Comparison of ENCODE assay signal across 8 mouse cellular contexts in genomic region chr12:26444054-26444453, GRCm38 (mm10). TPM values are rescaled to one million over a fixed set of nuclear protein-coding genes. Genes with fewer than 3 reads are reported as not detected.
DNase-seq lines count a peak whose midpoint lies in the region; ATAC-seq and TF ChIP-seq lines count a peak whose summit lies in the region.

No protein-coding gene starts in this region.

- TF ChIP-seq POLR2A in heart, adult 2 months (IDR thresholded peaks at IDR 0.05; ENCODE audit: insufficient read depth, low read depth, low read length): no peak

- 2% methylated on average over 2 of the region's 2 CpGs for WGBS in heart, adult 2 months
- under 1% methylated on average over 2 of the region's 2 CpGs for WGBS in heart, embryonic 12.5 days

- peak; percentile 97 for TF ChIP-seq CTCF in heart, adult 2 months (IDR thresholded peaks at IDR 0.05)
- TF ChIP-seq CTCF in Patski (IDR thresholded peaks at IDR 0.05): peak; percentile 93

- TF ChIP-seq EP300 in heart, adult 2 months (IDR thresholded peaks at IDR 0.05; ENCODE audit: insufficient read depth, low read depth, low read length): 0 out of 2 replicates have a peak, but pooled peaks have one; percentile 40

- in situ Hi-C loops in Patski (cut with MboI; ENCODE audit: low pct_unique_long_range_greater_than_20kb): no loop called here

- peaks cover 45% of the 10 kb centered on the region for H3K36me3 ChIP-seq in heart, adult 2 months (ENCODE audit: control insufficient read depth, insufficient read depth, low read length)
- H3K36me3 ChIP-seq in heart, embryonic 12.5 days: no peaks in the 10 kb centered on the region
- no peaks in the 10 kb centered on the region for H3K36me3 ChIP-seq in splenic B cell, adult 2 months (ENCODE audit: control insufficient read depth, insufficient read depth, low read length, poor library complexity, severe bottlenecking)

- peaks cover 15% of the 10 kb centered on the region for H3K4me1 ChIP-seq in heart, adult 2 months (ENCODE audit: control insufficient read depth, insufficient read depth, low read length)
- no peaks in the 10 kb centered on the region for H3K4me1 ChIP-seq in heart, embryonic 12.5 days (replicated peaks)

- no peaks in the 10 kb centered on the region for H3K79me2 ChIP-seq in heart, adult 2 months (replicated peaks; ENCODE audit: control insufficient read depth, insufficient read depth, low read length)

- no peak overlapping the region for H3K4me3 ChIP-seq in heart, adult 2 months
- no peak overlapping the region for H3K4me3 ChIP-seq in heart, embryonic 12.5 days

- H3K9me3 ChIP-seq in heart, embryonic 12.5 days (replicated peaks): no peaks in the 10 kb centered on the region

- H3K27me3 ChIP-seq in heart, adult 2 months (ENCODE audit: control insufficient read depth, insufficient read depth, low read length): no peaks in the 10 kb centered on the region; the same call in 1 of the 2 replicates
- H3K27me3 ChIP-seq in heart, embryonic 12.5 days (replicated peaks): no peaks in the 10 kb centered on the region
- no peaks in the 10 kb centered on the region for H3K27me3 ChIP-seq in Patski
- no peaks in the 10 kb centered on the region for H3K27me3 ChIP-seq in splenic B cell, adult 2 months (ENCODE audit: control insufficient read depth, insufficient read depth, low read length, poor library complexity, severe bottlenecking)

- no peak overlapping the region for H3K9ac ChIP-seq in heart, adult 2 months (ENCODE audit: low read depth, low read length)
- no peak overlapping the region for H3K9ac ChIP-seq in heart, embryonic 12.5 days

- ATAC-seq in heart, embryonic 12.5 days (ENCODE audit: insufficient number of reproducible peaks, low FRiP score): no peak
- ATAC-seq in Patski: no peak
- ATAC-seq in megakaryocyte-erythroid progenitor cell, adult 5-6 weeks (replicated peaks; ENCODE audit: low FRiP score, low TSS enrichment, poor library complexity, severe bottlenecking): peak; percentile 70

- POLR2A ChIA-PET in Patski (lab: Charles Lee): no interaction called here

- DNase-seq in heart, adult 2 months: peak; percentile 82 to 90
- no peak for DNase-seq in Patski (ENCODE audit: low read depth, low spot score)
- DNase-seq in cerebellum, adult 9-11 months: peak; percentile 34
- peak; percentile 81 to 84 for DNase-seq in gastrocnemius, postnatal 36 days
- peak; percentile 35 for DNase-seq in layer of hippocampus, adult 9-11 months
- DNase-seq in splenic B cell, adult 2 months (ENCODE audit: low read depth, low spot score): peak; percentile 68

- intact Hi-C loops in heart, adult 2 months (cut with DNase I): loop anchor here (2.0 to 10.0 kb wide), 2 partner anchors 15 to 1349 kb away; partner anchors contain the start of gene Id2
- intact Hi-C loops in gastrocnemius, postnatal 36 days (cut with DNase I): no loop called here

- H3K4me2 ChIP-seq in heart, embryonic 12.5 days: no peak overlapping the region

- CTCF ChIA-PET in Patski (lab: Charles Lee): interaction anchor here (0.8 kb wide), 1 partner anchor 25 kb away, joined by 3 read pairs; the partner anchor contains the start of gene Cmpk2

- peak overlapping the region; percentile 24; the same call in 1 of the 2 replicates for H3K27ac ChIP-seq in heart, adult 2 months
- no peak overlapping the region for H3K27ac ChIP-seq in heart, embryonic 12.5 days (ENCODE audit: poor library complexity, severe bottlenecking)

RNA-seq across cellular contexts. Expression of gene Rsad2, which starts 12.2 kb away (rescaled TPM):
- 10 to 100 TPM in 1 of 2 experiments, 1 to 10 TPM in 1; 7.4 to 14.4 TPM for total RNA-seq in heart, adult 2 months (2021)
- polyA plus RNA-seq in heart, adult 2 months (2012; rRNA removed): 6.9 and 8.2 TPM in 2 replicates
- polyA plus RNA-seq in heart, embryonic 12.5 days (2016; fragmentation: Nextera tagmentation; extraction: Ambion mirVana): 1.2 and 1.5 TPM in 2 replicates
- 0.28 TPM for polyA plus RNA-seq in Patski (2021)
- total RNA-seq in gastrocnemius, postnatal 36 days (2021): 1 to 10 TPM in 1 of 2 experiments, under 1 TPM in 1; 0.48 to 1.7 TPM
- 0.89 and 1.2 TPM in 2 replicates for total RNA-seq in megakaryocyte-erythroid progenitor cell, adult 5-6 weeks (2014; fragmentation: Nextera tagmentation)
- 1.2 and 3.4 TPM in 2 replicates for total RNA-seq in megakaryocyte-erythroid progenitor cell, adult 5-6 weeks (2017)

RNA-seq across cellular contexts. Expression of gene Cmpk2, which starts 24.9 kb away (rescaled TPM):
- total RNA-seq in heart, adult 2 months (2021): 1 to 10 TPM; 4.2 to 4.5 TPM
- polyA plus RNA-seq in heart, adult 2 months (2012; rRNA removed): 3.8 and 6.6 TPM in 2 replicates
- polyA plus RNA-seq in heart, embryonic 12.5 days (2016; fragmentation: Nextera tagmentation; extraction: Ambion mirVana): 5.3 and 6.4 TPM in 2 replicates
- polyA plus RNA-seq in Patski (2021): 2.4 TPM
- total RNA-seq in gastrocnemius, postnatal 36 days (2021): 1 to 10 TPM; 1.7 to 2.1 TPM
- 27.8 and 37.9 TPM in 2 replicates for total RNA-seq in megakaryocyte-erythroid progenitor cell, adult 5-6 weeks (2014; fragmentation: Nextera tagmentation)
- total RNA-seq in megakaryocyte-erythroid progenitor cell, adult 5-6 weeks (2017): 22.0 and 22.7 TPM in 2 replicates

RNA-seq across cellular contexts. Expression of gene Rnf144a, which starts 29.0 kb away (rescaled TPM):
- 10 to 100 TPM; 12.7 to 13.4 TPM for total RNA-seq in heart, adult 2 months (2021)
- polyA plus RNA-seq in heart, adult 2 months (2012; rRNA removed): 11.5 and 17.2 TPM in 2 replicates
- 10.0 and 11.3 TPM in 2 replicates for polyA plus RNA-seq in heart, embryonic 12.5 days (2016; fragmentation: Nextera tagmentation; extraction: Ambion mirVana)
- polyA plus RNA-seq in Patski (2021): 8.4 TPM
- 1 to 10 TPM; 5.2 to 6.6 TPM for total RNA-seq in gastrocnemius, postnatal 36 days (2021)
- total RNA-seq in megakaryocyte-erythroid progenitor cell, adult 5-6 weeks (2014; fragmentation: Nextera tagmentation): 12.5 and 13.4 TPM in 2 replicates
- total RNA-seq in megakaryocyte-erythroid progenitor cell, adult 5-6 weeks (2017): 9.9 and 18.6 TPM in 2 replicates

Comparison
In these comparisons a context has a peak if more than half of its experiments do, and no peak if none do; other contexts are left out.
1. RNA of gene Cmpk2, which starts 24.9 kb away (total RNA-seq): 22.0 to 37.9 TPM in megakaryocyte-erythroid progenitor cell, adult 5-6 weeks; 4.2 to 4.5 TPM in heart, adult 2 months and 1.7 to 2.1 TPM in gastrocnemius, postnatal 36 days; every median in the first group is over 4 times any median in the second.